Mouse (Mus musculus): Measurements from ENCODE around the gene Gm21319.
"Not testable (repeated sequence)": the region's sequence is repeated elsewhere in the genome, so short reads cannot be mapped to it uniquely, and the experiment has no call there.

Gm21319 gene

GRCm38 (mm10) chr12:87775655-87776054 lies at the start of gene Gm21319:
Gm21319 (minus strand) TSS chr12:87775755.
- CTCF ChIA-PET: not testable (repeated sequence)

DNA sequence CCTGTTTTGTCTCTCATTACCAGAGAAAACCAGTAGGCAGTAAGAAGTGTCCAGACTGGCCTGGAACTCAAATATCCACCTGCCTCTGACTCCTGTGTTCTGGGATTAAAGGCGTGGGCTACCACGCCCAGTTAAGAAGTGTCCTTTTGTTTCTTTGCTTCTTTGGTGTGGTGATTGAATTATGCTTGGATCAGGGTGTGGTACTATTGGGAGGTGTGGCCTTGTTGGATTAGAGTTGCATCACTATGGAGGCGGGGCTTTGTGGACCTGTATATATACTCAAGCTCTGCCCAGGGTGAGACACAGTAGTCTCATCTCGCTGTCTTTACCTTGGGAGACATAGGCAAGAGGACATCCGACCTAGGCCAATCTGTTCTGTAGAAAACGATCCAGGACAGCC lies 40.7 kb upstream of the Gm21319 start, which contains the start of gene BB287469:
Gene BB287469, plus strand, starts transcription at position 301 of the 400 bp plus-strand sequence.
- CTCF ChIA-PET: not testable (repeated sequence)

DNA sequence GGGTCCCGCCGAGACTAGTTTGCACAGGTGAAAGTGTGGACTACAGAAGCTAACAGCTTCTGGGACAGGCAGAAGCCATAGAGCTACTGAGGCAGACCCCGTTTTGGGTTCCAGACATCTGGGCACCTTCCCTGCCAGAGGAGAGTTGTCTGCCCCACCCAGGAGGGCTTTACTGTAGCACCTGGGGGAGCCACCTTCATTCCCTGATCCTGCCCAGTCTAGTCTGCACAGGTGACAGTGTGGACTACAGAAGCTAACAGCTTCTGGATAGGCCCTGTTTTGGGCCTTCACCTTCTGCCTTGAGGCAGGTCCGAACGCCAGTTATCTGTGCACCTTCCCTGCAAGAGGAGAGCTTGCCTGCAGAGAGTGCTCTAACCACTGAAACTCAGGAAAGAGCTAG lies 22.4 kb upstream of the Gm21319 start:
- CTCF ChIA-PET: not testable (repeated sequence)

DNA sequence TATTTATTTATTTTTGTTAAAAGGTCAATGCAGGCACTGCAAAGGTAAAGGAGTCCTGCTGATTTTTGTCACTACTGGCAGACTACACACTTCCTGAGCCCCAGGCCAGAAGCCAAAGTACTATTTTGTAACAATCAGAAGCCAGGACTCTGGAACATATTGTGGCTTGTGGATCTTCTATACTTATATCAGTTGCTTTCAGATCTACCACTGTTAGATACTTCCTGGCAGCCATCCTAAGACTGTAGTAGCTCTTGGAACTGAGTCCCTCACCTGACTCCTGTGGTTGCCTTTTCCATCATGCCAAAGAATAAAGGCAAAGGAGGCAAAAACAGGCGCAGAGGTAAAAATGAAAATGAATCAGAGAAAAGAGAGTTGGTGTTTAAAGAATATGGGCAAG lies 19.7 kb upstream of the Gm21319 start, which contains the start of gene Gm21936:
Gene Gm21936, plus strand, starts transcription at position 301 of the 400 bp plus-strand sequence.
- CTCF ChIA-PET: not testable (repeated sequence)
